In genomic region chr6:78515777-78516446, GRCm38 (mm10) we compare ENCODE assay signal across 15 mouse cellular contexts. TPM values are rescaled to one million over a fixed set of nuclear protein-coding genes. Genes with fewer than 3 reads are reported as not detected.
A peak's percentile ranks its signal among the peaks of the same experiment; 100 is the strongest.
DNase-seq lines count a peak whose midpoint lies in the region; ATAC-seq and TF ChIP-seq lines count a peak whose summit lies in the region.
"Had no signal": no experiment of that assay in that cellular context is flagged by ENCODE, and none has a peak within 500 bp of the region (broad histone marks: within the 10 kb centered on the region; RNA-seq: fewer than 3 reads in every experiment).

No protein-coding gene starts in this region.

- H3K27ac ChIP-seq in heart, postnatal 0 days (ENCODE audit: low read depth): no peak overlapping the region
- no peak overlapping the region for H3K27ac ChIP-seq in lung, postnatal 0 days (ENCODE audit: low read length)
- H3K27ac ChIP-seq: heart, embryonic 13.5 days; kidney, embryonic 15.5 days; macrophage had no signal

- H3K9me3 ChIP-seq in heart, postnatal 0 days (replicated peaks; ENCODE audit: control insufficient read depth, low read length): no peaks in the 10 kb centered on the region
- no peaks in the 10 kb centered on the region for H3K9me3 ChIP-seq in lung, postnatal 0 days (ENCODE audit: low read length)
- H3K9me3 ChIP-seq: heart, embryonic 13.5 days; kidney, embryonic 15.5 days had no signal

- no peak for DNase-seq in heart, postnatal 0 days (ENCODE audit: low spot score)
- DNase-seq in heart, postnatal 36 days: no peak
- no peak for DNase-seq in lung, postnatal 0 days (ENCODE audit: low spot score)
- DNase-seq in lung, postnatal 14 days: no peak
- DNase-seq in cerebellum, adult 11 months: peak; percentile 4
- DNase-seq in layer of hippocampus, postnatal 10 days (ENCODE audit: low spot score in 2 of 2): peak; percentile 29 to 40
- DNase-seq in kidney, adult 11 months: no peak
- DNase-seq: thymus, adult 2 months had no signal

- no peaks in the 10 kb centered on the region for H3K36me3 ChIP-seq in heart, postnatal 0 days (replicated peaks; ENCODE audit: control insufficient read depth, insufficient read depth, low read length)
- H3K36me3 ChIP-seq in lung, postnatal 0 days (ENCODE audit: insufficient read depth, low read length): no peaks in the 10 kb centered on the region
- H3K36me3 ChIP-seq: heart, embryonic 13.5 days; kidney, embryonic 15.5 days had no signal

- H3K4me2 ChIP-seq in heart, postnatal 0 days (ENCODE audit: low read depth, low read length): no peak overlapping the region
- no peak overlapping the region for H3K4me2 ChIP-seq in lung, postnatal 0 days (replicated peaks; ENCODE audit: low read depth, low read length)
- H3K4me2 ChIP-seq: heart, embryonic 13.5 days; kidney, embryonic 15.5 days had no signal

- no peak for TF ChIP-seq EP300 in heart, postnatal 0 days (IDR thresholded peaks at IDR 0.05; ENCODE audit: low read depth)
- TF ChIP-seq EP300 in lung, postnatal 0 days (IDR thresholded peaks at IDR 0.05): no peak

- H3K4me3 ChIP-seq in heart, postnatal 0 days (ENCODE audit: low read depth, low read length): no peak overlapping the region
- no peak overlapping the region for H3K4me3 ChIP-seq in lung, postnatal 0 days (ENCODE audit: low read depth, low read length)
- H3K4me3 ChIP-seq: heart, embryonic 13.5 days; kidney, embryonic 15.5 days; myocyte had no signal

- TF ChIP-seq CTCF in heart, postnatal 0 days (IDR thresholded peaks at IDR 0.05; ENCODE audit: low read depth): peak; percentile 20; the same call in 1 of the 2 replicates
- TF ChIP-seq CTCF in lung, postnatal 0 days (IDR thresholded peaks at IDR 0.05): peak; percentile 27

- no peaks in the 10 kb centered on the region for H3K27me3 ChIP-seq in heart, postnatal 0 days (ENCODE audit: control insufficient read depth, insufficient read depth, low read length)
- no peaks in the 10 kb centered on the region for H3K27me3 ChIP-seq in lung, postnatal 0 days (replicated peaks; ENCODE audit: insufficient read depth, low read length)
- H3K27me3 ChIP-seq: heart, embryonic 13.5 days; kidney, embryonic 15.5 days had no signal

- H3K4me1 ChIP-seq in heart, postnatal 0 days (ENCODE audit: control insufficient read depth, insufficient read depth): no peaks in the 10 kb centered on the region
- H3K4me1 ChIP-seq in lung, postnatal 0 days (ENCODE audit: insufficient read depth, low read depth, low read length): no peaks in the 10 kb centered on the region
- H3K4me1 ChIP-seq: heart, embryonic 13.5 days; kidney, embryonic 15.5 days had no signal

- no peak for ATAC-seq in heart, postnatal 0 days (ENCODE audit: insufficient read depth, low read depth)
- no peak for ATAC-seq in lung, postnatal 0 days
- ATAC-seq in inflammation-experienced regulatory T-cells, adult 6 months: no peak

- no peak overlapping the region for H3K9ac ChIP-seq in heart, postnatal 0 days (replicated peaks; ENCODE audit: low read depth, low read length)
- H3K9ac ChIP-seq in lung, postnatal 0 days (replicated peaks; ENCODE audit: low read depth): no peak overlapping the region
- H3K9ac ChIP-seq: heart, embryonic 13.5 days; kidney, embryonic 15.5 days had no signal

- intact Hi-C loops in heart, postnatal 36 days (cut with DNase I): no loop called here

- WGBS in heart, postnatal 0 days: 55% methylated on average over 3 of the region's 3 CpGs
- WGBS in lung, postnatal 0 days: 46% methylated on average over 3 of the region's 3 CpGs

RNA-seq across cellular contexts. Expression of gene Reg3g, which starts 47.2 kb away (rescaled TPM):
- 7.1 and 40.7 TPM in 2 replicates for total RNA-seq in heart, postnatal 0 days (2014; rRNA removed; ENCODE audit: low replicate concordance)
- 0.26 and 179 TPM in 2 replicates for polyA plus RNA-seq in heart, postnatal 0 days (2015; fragmentation: Nextera tagmentation; extraction: Ambion mirVana)
- total RNA-seq in heart, postnatal 36 days (2021): not detected
- polyA plus RNA-seq in lung, postnatal 0 days (2015; fragmentation: Nextera tagmentation; extraction: Ambion mirVana): 87.0 and 97.4 TPM in 2 replicates
- total RNA-seq in layer of hippocampus, postnatal 10 days (2021): not detected
- polyA plus RNA-seq in inflammation-experienced regulatory T-cells, adult 6 months (2017; shearing (Covaris generic)): not detected
- polyA plus RNA-seq: frontal cortex, adult 2 months; heart, embryonic 13.5 days; kidney, embryonic 15.5 days; limb, embryonic 14.5 days; macrophage; myocyte had no signal

Comparison
In these comparisons a context has a peak if more than half of its experiments do, and no peak if none do; other contexts are left out.
1. DNase-seq: peak in cerebellum, adult 11 months (single experiment) and layer of hippocampus, postnatal 10 days (2 of 2); none in heart, postnatal 0 days (single experiment), heart, postnatal 36 days (0 of 2), lung, postnatal 0 days (single experiment), lung, postnatal 14 days (single experiment) and kidney, adult 11 months (single experiment).